Mouse (Mus musculus) cerebellum, postnatal 36 days (tissue): ENCODE measurements around the gene Gm45623.

ENCODE experiments used
- DNase-seq, 2 experiments: peaks; one replicate each; pipeline ENCODE4 v3.0.0; 2021 to 2022; ENCODE audit warnings: mixed read lengths in 2 of 2

Gene Gm45623

DNA sequence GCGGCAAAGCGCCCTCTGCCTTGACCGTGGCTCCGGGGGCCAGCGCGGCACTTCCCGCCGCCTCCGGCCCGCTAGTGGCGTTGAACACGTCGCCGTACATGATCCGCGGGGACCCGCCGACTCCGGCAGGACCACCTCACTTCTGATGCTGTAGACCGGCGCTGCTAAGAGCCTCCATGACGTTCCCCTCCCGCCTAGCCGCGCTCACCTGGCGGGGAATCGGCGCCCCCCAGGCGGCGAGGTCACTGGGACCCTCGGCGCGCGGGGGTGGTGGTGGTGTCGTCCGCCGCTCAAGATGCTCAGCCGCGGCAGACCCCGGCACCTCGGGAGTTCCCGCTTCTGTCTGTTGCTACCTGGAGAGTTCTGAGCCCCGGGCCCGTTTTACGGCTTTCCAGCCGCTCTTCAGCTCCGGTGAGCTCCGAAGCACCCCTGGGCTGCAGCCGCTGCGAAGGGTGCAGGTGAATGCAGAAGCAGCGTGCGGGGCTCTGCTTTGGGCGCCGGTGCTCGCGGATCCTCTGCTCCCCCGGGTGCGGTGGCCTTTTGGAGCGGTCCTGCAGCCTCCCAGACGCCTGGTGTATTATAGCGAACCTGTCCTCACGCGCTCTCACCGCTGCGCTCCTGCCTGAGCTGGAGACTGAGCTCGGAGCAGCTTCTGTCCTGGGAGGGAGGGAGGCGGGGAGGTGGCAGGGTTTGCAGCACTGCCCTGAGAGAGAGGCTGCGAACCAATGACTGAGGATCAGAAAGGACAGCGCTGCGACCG lies at the start of gene Gm45623:
TSS of gene Gm45623 (minus strand) at position 636 of the 760 bp plus-strand sequence.
- no peak for DNase-seq

DNA sequence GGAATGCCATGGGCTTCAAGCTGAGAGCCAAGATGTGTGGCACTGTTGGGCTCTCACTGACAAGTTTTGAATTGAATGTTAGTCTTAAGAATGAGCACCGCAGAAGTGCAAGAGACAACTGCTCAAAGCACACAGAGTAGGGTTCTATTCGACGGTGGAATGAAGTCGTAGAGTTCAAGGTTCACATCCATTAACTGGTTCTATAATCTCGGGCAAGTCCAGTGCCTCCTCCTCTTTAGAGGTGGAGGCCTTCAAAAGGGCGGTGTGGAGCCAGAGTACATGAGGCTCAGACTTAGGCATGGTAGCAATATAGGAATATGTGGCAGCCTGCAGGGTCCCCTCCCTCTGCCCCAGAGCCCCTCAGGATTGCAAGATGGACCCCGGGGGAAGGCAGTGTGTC lies 43.8 kb upstream of the Gm45623 start:
- no peak for DNase-seq

DNA sequence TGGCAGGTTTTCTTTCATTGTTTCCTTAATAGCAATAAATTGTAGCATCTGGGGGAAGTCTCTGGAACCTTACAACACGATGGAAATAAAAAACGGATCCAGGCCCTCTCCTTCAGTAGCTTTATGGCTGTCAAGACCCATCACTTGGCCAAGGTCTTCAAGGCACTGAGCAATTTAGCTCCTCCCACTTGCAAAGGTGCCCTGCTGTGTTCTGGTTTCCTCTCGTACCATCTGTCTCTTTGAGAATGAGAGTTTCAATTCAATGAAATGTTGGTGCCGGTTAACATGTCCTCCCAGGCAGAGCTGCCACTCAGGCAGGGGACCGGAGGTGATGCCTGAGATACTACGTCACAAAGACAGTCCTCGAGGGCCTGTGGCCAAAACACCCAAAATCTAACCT lies 41.9 kb upstream of the Gm45623 start:
- DNase-seq: no peak

DNA sequence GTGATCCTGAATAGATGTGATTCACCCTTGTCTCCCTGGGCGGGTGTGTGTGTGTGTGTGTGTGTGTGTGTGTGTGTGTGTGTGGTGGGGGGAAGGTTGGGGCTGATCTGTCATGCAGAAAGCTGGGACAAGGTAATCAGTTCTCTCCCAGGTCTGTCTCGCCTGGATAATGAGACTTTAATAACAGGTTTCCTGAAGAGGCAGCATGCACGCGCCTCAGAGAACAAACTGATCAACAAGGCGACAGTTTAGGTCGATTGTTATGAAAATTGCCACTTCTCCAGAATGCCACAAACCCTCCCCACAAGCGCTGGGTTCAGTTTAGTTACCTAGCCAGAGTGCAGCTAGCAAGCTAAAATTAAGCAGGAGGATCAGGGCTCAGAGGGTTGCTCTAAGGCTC lies 40.8 kb upstream of the Gm45623 start:
- no peak for DNase-seq

DNA sequence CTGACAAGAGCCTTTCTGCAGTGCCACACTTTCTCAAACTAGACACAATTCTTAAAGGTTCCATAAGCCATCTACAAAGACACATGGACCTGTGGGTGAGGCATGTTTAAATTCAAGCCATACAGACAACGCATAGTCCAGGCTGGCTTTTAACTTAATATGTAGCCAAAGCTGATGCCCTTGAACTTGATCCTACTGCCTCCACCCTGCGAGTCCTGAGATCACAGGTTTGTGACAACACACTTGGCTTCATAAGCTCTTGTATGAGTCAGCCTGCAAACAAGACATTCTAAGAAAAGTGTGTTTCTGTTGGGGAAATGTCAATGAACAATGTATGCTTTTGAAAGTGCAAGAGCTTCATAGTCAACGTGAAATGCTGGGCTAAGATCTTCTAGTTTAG lies 39.2 kb upstream of the Gm45623 start:
- DNase-seq: no peak

DNA sequence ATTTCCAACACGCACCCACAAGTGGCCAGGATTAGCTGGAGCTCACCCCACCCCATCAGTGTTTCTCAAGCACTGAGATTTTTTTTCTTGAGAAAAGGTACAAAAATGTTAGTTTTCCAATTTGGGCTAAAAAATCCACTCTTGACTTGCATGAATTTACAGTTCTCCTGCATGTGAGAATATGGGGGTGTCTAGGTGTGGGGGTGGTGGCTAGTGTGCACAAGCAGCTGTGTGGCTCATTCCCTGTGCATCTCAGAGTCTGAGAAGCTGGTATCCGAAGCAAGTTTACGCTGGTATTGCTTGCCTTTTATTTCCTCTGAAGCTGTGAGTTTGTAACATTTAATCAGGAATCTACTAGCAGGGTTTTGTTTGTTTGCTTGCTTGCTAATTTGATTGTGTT lies 37.1 kb upstream of the Gm45623 start:
- no peak for DNase-seq

DNA sequence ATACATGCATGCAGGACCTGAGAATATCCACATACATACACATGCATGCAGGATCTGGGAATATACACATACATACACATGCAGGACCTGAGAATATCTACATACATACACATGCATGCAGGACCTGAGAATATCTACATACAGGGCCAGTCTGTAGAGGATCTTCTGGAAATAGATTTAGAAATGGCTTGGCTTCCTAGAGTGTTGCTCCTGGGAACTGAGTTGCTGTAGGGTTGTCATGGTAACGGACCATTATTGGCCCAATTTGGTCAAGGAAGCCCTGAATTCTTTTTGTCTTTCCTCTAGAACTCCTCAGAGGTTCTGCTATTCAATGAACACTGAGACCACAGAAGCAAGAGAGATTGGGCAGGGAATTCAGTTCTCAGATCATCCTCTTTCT lies 29.0 kb upstream of the Gm45623 start:
- no peak for DNase-seq

DNA sequence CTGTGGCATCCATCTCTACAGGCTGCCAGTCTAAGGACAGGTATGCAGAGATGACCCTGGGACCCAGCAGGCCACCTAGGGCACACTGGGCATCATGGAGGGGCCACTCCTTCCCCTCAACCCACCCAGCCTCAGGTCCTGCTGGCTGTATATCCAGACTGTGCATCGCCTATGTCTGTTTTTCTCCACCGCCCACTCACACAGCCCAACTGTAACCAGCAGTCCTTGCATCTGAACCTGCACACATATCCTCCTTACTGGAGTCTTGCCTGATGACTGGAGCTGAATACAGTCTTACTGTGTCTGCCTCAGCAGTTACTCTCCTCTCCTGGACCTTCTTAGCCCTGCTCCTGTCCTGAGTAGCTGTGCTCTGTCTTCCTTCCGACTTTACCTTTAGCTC lies 28.1 kb upstream of the Gm45623 start:
- DNase-seq: no peak

DNA sequence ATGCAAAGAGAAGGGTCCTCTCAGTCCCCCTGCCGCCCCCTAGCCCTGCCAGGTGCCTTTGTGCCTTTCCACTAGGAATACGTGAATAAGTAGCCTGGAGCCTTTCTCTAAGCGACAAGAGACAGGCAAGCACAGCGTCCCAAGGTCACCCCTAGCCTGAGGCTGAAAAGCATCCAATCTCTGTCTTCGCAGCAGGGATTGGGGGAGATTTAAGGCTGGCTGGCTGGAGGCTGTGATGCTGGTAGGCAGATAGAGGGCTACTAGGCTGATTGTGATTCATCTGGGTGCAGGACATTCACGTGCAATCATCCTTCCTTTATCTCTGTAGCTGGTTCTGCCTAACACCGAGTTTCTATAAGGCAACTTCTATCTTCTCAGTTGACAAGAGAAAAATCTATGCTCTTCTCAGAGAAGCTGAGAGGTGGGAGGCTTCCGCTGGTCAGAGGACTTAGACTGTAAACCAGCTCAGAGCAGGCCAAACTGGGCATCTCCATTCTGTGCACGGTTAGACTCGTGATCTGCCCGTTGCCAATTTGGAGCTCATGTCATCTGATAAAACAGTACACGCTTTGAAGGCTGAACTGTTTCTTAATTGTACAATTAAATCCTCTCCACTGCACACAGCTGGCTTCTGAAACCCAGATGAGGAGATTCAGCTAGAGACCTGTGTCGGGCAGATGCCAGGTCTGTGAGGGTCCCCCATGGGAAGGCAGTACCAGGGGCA lies 27.3 kb upstream of the Gm45623 start:
- no peak for DNase-seq

DNA sequence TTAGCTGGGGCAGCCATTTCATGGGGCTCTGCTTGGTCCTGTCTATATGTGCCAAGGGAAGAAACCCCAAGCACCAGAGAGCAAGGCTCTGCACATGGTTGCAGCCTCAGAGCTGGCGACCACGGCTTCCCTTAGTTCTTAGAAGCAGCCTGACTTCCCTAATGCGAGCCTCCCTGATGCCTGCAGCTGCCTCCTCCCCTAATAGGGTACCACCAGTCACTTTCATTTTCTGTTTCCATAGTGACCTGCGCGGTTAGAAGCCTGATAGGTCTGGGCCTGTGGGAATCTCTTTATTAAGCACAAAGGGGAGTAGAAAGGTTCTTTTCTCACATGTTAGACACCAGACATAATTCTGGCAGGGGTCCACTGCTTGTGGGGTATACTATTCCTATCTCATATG lies 20.7 kb upstream of the Gm45623 start:
- no peak for DNase-seq

DNA sequence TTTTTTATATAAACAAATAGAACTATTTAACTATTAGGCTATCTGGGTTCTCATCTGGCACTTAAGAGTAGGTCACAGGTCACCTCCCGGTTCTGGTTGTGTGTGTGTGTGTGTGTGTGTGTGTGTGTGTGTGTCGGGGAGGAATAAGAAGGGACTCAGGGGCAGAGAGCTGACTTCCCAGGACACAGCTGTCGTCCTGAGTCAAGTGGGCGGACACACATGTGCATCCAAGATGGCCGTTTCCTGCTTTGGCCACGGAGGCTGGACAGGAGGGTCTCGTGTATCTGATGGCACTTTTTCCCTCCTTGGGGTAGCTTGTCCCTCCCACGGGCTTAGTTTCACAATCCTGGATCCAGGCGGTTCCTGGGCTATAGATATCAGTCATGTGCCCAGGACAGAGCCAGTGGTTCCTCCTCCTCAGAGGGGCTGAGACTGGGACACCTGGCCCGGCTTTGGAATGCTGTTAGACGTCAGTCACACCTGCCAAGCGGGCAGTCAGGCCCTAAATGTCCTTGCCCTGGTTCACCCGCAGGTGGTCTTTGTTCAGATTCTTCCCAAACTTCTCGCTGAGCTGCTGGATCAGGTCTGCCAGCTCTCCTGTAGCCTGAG lies 19.7 kb upstream of the Gm45623 start:
- no peak for DNase-seq

DNA sequence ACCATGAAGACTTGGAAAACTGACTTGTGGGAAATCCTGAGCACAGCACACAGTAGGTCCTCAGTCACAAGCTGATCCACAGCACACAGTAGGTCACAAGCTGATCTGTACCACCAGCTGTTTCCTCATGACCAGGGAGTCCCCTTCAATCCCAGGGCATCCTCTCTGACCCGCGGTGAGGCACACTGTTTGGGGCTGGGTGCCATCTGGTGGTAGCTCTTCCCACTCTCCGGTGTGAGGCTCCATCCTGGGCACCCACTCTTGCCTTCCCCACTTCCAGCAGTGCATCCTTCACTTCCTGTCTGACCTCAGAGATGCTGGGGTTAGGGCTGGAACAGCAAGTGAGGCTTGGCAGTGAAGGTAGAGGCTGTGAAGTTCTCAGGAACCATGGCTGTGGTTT lies 19.0 kb upstream of the Gm45623 start:
- DNase-seq: no peak

DNA sequence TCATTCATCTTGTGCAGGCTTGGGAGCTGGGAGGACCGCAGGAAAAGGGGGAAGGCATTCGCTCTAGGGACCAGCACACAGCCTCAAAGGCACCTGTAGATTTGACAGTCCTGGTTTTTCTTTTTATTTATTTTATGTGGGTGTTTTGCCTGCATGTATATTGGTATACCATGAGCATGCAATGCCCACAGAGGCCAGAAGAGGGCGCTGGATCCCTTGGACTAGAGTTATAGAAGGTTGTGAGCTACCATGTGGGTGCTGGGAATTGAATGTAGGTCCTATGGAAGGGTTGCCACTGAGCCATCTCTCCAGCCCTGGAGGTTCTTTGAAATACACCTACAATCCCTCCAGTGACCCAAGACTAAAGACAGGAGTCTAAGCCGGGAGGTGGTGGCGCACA lies 17.2 kb upstream of the Gm45623 start:
- DNase-seq: no peak

DNA sequence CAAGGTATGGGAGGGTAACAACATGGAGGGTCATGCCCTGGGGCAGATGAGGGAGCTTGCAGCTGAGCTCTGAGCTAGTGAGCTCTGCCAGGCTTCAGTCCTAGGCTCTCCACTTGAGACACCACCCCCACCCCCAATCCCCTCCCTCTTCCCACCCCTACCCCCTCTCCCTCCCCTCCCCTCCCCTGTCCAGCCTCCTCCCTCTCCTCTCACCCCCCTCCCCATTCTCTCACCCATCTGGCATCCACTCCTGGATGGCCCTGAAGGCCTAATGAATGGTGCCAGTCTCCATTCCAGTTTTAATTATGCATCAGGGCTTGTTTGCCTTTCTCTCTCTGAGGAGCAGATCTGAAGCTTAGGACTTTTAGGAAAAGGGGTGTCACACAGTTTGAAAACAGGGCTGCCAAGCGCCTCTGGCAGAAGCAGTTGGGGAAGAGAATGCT lies 16.5 kb upstream of the Gm45623 start:
- no peak for DNase-seq

DNA sequence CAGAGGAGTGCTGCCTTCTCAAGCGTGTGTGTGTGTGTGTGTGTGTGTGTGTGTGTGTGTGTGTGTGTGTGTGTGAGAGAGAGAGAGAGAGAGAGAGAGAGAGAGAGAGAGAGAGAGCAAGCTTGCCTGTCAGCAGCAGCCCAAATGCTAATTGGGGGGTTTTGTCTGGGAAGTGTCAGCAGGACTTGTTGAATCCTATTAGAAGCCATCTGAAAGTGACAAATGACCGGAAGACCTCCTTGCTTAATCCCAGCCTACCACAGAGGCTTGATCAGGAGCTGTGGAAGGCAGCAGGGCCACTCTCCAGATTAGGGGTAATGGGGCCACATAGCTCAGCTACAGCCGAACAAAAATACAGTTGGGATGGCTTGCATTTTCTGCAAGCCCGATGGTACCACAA lies 15.8 kb upstream of the Gm45623 start:
- DNase-seq: no peak

DNA sequence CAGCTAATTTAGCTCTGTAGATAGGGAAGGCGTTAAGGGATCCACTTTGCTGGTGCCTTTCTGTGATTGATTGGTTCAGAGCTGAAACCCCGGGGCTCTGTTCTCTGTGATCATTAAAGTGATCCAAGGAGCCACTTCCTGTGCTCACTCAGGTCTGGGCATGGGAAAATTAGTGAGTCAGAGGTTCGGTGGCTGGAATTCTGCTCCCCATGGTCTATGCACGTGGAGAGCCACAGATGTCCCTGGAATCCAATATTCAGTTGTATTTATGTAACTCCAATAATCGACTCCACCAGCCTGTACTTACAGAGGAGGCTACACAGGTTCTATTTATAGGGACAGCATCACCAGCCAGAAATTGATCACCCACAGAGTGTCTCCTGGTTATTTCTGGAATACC lies 12.6 kb upstream of the Gm45623 start:
- DNase-seq: no peak

DNA sequence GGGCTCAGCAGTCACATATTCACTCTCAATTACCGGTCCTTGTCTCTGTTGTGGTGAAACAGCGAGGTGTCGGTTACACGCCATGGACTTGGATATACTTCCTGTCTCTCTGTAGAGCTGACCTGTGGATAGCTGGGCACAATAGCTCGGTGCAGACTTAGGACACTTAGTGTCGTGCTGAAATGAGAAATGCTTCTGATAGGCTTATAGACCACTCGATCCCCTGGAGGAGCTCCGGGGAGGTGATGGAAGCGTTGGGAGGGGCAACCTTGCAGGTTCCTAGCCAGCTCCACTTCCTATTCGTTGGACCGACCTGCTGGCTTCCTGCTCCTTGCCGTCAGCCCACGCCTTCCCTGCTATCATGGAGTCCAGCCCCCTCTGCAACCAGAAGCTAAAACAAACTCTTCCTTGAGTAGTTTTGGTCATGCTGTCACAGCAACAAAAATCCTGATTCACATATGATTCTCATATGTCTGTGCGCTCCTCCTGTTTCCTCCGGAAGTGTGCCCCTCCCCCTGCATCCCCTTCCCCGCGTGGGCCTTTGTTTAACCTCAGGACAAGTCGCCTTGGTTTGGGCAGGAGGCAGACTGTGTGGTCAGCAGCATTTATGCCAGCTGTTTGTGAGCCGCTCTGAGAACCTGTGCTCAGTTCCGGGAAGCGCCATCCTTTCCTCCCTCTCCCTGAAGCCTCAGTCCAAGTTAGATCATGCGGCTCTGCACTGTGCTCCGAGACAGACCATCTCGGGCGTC lies 11.8 kb upstream of the Gm45623 start:
- no peak for DNase-seq

DNA sequence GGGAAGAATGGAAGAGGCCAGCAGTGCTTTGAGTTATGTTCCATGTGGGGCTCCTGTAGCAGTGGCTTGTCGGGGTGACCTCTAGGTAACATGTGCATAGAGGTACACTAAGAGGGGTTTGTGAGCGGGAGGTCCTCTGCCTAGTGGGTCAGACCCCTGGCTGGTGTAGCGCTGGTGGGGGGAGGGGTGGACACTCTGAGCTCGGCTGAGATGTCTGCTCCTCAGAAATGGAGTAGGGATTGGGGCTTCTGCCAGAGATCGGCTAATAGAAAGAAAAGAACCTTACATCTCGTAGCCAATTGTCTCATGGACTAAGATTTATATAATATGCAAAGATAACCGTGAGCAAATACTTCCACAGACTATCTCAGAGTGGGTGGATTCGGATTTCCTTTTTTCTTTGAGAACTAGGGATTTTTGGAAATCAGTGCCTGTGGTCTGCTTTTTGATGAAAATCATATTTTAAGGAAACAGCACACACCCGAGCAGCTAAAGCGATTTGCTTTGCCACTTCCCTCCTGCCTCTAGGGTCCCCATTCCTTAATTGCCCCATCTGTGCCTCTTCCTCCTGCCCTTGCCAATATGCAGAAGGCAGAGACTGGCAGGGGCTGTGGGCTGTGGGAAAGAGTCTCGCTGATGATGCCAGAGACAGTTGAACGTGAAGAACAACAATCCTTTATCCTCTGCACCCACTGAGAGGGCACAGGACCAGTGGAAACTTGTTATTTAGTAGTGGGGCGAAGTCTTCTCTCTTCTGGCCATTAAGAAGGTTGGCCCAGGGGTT lies 9.0 kb upstream of the Gm45623 start:
- no peak for DNase-seq

DNA sequence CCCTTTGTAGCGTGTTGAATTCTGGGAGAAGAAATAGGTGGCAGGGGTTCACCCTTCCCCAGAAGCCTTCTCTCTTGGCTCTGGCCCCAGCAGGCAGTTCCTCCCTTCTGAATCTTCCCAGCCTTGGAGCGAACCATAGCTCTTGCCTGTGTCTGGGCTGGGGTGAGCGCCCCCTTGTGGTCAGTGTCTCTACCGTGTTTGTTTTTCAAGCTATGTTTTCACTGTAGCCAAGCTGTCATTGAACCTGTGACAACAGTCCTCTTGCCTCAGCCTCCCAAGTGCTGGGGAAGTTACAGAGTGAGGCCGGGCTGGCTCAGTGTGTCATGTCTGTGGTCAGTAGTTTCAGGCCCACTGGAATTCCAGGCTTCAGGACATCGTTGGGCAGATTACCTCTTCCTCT lies 4.9 kb upstream of the Gm45623 start:
- DNase-seq: peak; percentile 75 to 79

DNA sequence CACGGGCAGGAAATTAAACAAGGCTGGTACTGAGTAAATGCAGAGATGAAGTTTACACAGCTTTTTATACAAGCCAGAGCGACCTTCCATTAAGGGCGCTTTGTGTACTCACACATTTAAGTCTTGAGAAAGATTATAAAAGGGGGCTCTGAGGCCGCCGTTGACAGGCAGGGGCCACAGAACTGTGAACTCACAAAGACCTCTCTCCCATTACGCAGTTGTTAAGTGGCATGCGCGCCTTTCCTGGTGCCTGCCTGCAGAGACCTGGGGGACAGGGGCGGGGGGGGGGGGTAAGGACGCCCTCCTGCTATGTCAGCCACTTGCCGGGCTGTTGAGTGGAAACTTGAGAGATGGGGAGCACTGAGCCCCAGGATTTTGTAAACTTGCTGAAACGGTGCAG lies 3.6 kb upstream of the Gm45623 start:
- DNase-seq: no peak

DNA sequence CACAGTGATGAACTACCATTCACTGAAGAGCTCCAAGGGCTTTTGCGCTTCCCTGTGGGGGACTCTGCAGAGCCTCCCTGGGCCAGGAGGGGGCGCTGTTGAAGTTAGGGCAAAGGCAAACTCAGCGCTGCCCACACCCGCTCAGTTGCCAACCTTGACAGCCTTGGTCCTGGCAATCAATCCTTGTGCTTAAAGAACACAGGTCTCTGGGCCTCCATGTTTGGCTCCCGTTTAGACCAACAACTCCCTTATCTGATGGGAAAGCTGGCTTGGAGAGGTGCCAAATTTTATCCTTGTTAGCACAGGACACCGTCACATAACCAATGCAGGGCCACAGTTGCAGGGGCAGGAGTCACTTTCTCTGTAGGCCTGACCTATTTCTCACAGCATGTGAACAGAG lies 2.2 kb upstream of the Gm45623 start:
- DNase-seq: no peak

DNA sequence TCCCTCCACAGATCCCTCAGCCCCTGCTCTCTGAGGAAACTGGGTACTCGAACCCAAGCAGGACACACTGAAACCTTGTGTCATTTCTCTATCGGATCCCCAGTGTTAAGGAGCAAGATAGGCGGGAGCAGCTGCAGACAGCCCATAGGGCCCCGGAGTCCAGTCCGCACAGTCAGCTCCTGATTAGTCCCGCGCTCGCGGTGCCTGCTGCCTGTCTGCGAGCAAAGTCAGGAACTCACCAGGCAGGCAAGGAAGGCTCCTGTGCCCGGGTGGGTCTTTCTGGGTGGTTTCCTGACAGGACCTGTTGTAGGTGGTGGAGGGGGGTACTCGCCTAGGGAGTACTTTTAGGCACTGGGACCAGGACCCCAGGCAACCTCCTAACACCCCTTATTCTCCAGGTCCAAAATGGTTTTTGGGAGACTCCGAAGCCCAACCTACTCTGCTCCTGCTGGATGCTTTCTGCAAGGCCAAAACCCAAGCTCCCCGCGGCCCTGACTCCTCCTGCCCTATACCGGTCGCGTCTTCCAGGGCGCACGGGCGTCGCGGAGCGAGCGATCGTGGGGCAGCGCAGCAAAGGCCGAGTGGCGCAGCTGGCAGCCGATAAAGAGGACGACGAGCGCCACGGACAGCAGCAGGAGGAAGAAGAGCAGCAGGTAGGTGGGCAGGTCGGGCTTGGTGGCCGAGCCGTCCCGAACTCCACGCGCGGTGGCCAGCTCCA lies 994 bp downstream of the Gm45623 start:
- DNase-seq: no peak
